Mouse (Mus musculus) liver, adult 2 months (tissue): ENCODE data around the gene Tmem80.

Source experiments
- CTCF ChIP-seq: fragments of 200-500 bp; IDR thresholded peaks from 2 replicates; pipeline ENCODE4 v1.5.1; 2011; ENCODE audit warnings: low read depth, low read length, control low read depth
- POLR2A ChIP-seq: fragments of 200-500 bp; IDR thresholded peaks from 2 replicates; pipeline ENCODE4 v1.6.1; 2011; ENCODE audit warnings: low read length, control low read depth; ENCODE audit not compliant: insufficient read depth; ENCODE audit errors: extremely low read depth

DNA sequence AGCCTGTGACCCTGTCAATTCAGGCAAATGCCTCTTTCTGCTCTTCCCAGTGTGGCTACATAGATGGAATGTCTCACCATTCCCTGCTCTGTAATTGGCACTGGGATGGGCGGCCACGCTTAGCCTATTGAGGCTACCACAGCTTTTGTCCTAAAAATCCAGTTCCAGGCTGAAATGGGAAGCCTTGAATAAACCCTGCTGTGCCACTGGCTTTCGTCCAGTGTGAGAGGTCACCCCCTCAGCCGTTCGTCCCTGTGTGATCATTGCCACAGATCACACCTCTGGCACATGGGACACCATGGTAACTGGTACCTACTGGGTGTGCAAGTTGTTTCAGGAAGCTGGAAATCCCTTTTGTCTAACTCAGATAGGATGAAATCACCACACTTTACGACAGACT is 46.1 kb downstream of the Tmem80 start:
- no peak for TF ChIP-seq POLR2A
- no peak for TF ChIP-seq CTCF
